Mouse (Mus musculus) thymus, postnatal 36 days (tissue): Measurements from ENCODE around the gene Cst12.
"Not testable (repeated sequence)": the region's sequence is repeated elsewhere in the genome, so short reads cannot be mapped to it uniquely, and the experiment has no call there.

Source experiments
- DNase-seq, 2 experiments: peaks; one replicate each; pipeline ENCODE4 v3.0.0; 2022; ENCODE audit warnings: mixed read lengths in 2 of 2

Cst12 gene

GRCm38 (mm10) chr2:148789142-148789541 is at the start of gene Cst12:
Gene Cst12 (plus strand): TSS chr2:148789361.
- DNase-seq, result no peak

- DNase-seq, result no peak
These were observed 46.2 kb upstream of the Cst12 start for GRCm38 (mm10) chr2:148743001-148743400.

GRCm38 (mm10) chr2:148743846-148744407 is 45.2 kb upstream of the Cst12 start:
- DNase-seq, result no peak

GRCm38 (mm10) chr2:148750058-148750457 is 39.1 kb upstream of the Cst12 start, which contains the start of gene Cstl1:
Gene Cstl1 (plus strand): TSS chr2:148750358.
- DNase-seq, result no peak

GRCm38 (mm10) chr2:148751893-148752813 is 37.0 kb upstream of the Cst12 start:
- peak; percentile 26 to 36 for DNase-seq

- DNase-seq, result no peak
These were observed 34.8 kb upstream of the Cst12 start for GRCm38 (mm10) chr2:148754310-148754846.

- DNase-seq, result no peak
These were observed 25.3 kb upstream of the Cst12 start for GRCm38 (mm10) chr2:148763648-148764388.

GRCm38 (mm10) chr2:148771397-148771796 is 17.8 kb upstream of the Cst12 start, which contains the start of gene Cst11:
Gene Cst11 (minus strand): TSS chr2:148771497.
- DNase-seq, result not testable (repeated sequence)

- DNase-seq, result no peak
These were observed 7.5 kb upstream of the Cst12 start, which contains the start of gene 8030411F24Rik for GRCm38 (mm10) chr2:148781709-148782108. Gene 8030411F24Rik (plus strand): TSS chr2:148782009.

GRCm38 (mm10) chr2:148798485-148798884 is 9.3 kb downstream of the Cst12 start, which contains the start of gene Cst8:
Gene Cst8 (plus strand): TSS chr2:148798785.
- DNase-seq, result no peak

GRCm38 (mm10) chr2:148801491-148801921 is 12.3 kb downstream of the Cst12 start:
- no peak for DNase-seq

- DNase-seq, result no peak
These were observed 17.5 kb downstream of the Cst12 start for GRCm38 (mm10) chr2:148806696-148807095.

- no peak for DNase-seq
These were observed 30.7 kb downstream of the Cst12 start, which contains the start of gene Cst13 for GRCm38 (mm10) chr2:148819909-148820308. Gene Cst13 (plus strand): TSS chr2:148820081.

- DNase-seq, result no peak
These were observed 36.8 kb downstream of the Cst12 start for GRCm38 (mm10) chr2:148825986-148826385.

GRCm38 (mm10) chr2:148834912-148835311 is 45.8 kb downstream of the Cst12 start, which contains the start of gene Cst9:
Gene Cst9 (plus strand): TSS chr2:148835147.
- no peak for DNase-seq

GRCm38 (mm10) chr2:148838075-148838777 is 49.1 kb downstream of the Cst12 start:
- DNase-seq, result no peak

GRCm38 (mm10) chr2:148839224-148839623 is 50.1 kb downstream of the Cst12 start:
- DNase-seq, result no peak
